Comparison of ENCODE assay signal across 9 mouse cellular contexts in genomic region chr7:79211287-79211976, GRCm38 (mm10).
A peak's percentile ranks its signal among the peaks of the same experiment; 100 is the strongest.
DNase-seq lines count a peak whose midpoint lies in the region; ATAC-seq and TF ChIP-seq lines count a peak whose summit lies in the region.
"Had no signal": no experiment of that assay in that cellular context is flagged by ENCODE, and none has a peak within 500 bp of the region (broad histone marks: within the 10 kb centered on the region; RNA-seq: fewer than 3 reads in every experiment).

No protein-coding gene starts in this region.

- no peak overlapping the region for H3K27ac ChIP-seq in CH12.LX (ENCODE audit: insufficient read depth, low read depth)
- no peak overlapping the region for H3K27ac ChIP-seq in liver, embryonic 15.5 days (replicated peaks)
- H3K27ac ChIP-seq: neural tube, embryonic 12.5 days had no signal

- peaks cover 0 to 4% of the 10 kb centered on the region in 2 experiments; a peak in 2 of 4 replicates for H3K4me1 ChIP-seq in CH12.LX (ENCODE audit: control insufficient read depth in 1 of 2, insufficient read depth in 2 of 2)
- H3K4me1 ChIP-seq in liver, embryonic 15.5 days (replicated peaks): peaks cover 10% of the 10 kb centered on the region; the same call in 1 of the 2 replicates
- H3K4me1 ChIP-seq: neural tube, embryonic 12.5 days had no signal

- TF ChIP-seq CTCF in CH12.LX (conservative IDR thresholded peaks at IDR 0.05 in 1 of 2, IDR thresholded peaks at IDR 0.05 in 1 of 2; ENCODE audit: low read depth in 2 of 2, low read length in 2 of 2): no peak

- peak; percentile 52 for ATAC-seq in liver, embryonic 15.5 days (ENCODE audit: insufficient read depth)

- WGBS in liver, embryonic 15.5 days (ENCODE audit: insufficient replicate concordance): 8% methylated on average over 9 of the region's 9 CpGs

- no peak for TF ChIP-seq EP300 in CH12.LX (IDR thresholded peaks at IDR 0.05; ENCODE audit: low read length)

- H3K79me2 ChIP-seq in CH12.LX (replicated peaks; ENCODE audit: control insufficient read depth, extremely low read depth, insufficient read depth, poor library complexity, severe bottlenecking): no peaks in the 10 kb centered on the region

- no peak for TF ChIP-seq POLR2A in CH12.LX (IDR thresholded peaks at IDR 0.05; ENCODE audit: low read depth, low read length)

- dilution Hi-C loops in CH12.LX (cut with MboI; ENCODE audit: extremely low pct_ligation_motif_present, extremely low pct_unique_long_range_greater_than_20kb, low sequenced_read_pairs): no loop called here

- DNase-seq in adrenal gland, postnatal 14 days: peak; percentile 68
- no peak for DNase-seq in adrenal gland, postnatal 25 days
- peak; percentile 15 for DNase-seq in CH12.LX (ENCODE audit: extremely low read depth)
- DNase-seq in heart, postnatal 4 days: peak; percentile 27
- no peak for DNase-seq in left cerebral cortex, adult 18-20 months (ENCODE audit: low spot score in 2 of 2)
- DNase-seq in left cerebral cortex, adult 9 months (ENCODE audit: low spot score in 2 of 2): no peak
- DNase-seq in spleen, postnatal 4 days (ENCODE audit: low spot score in 2 of 2): no peak

- H3K27me3 ChIP-seq in CH12.LX (replicated peaks): peaks cover 31% of the 10 kb centered on the region
- peaks cover 16% of the 10 kb centered on the region for H3K27me3 ChIP-seq in liver, embryonic 15.5 days
- H3K27me3 ChIP-seq: neural tube, embryonic 12.5 days had no signal

- no peak overlapping the region for H3K9ac ChIP-seq in CH12.LX (ENCODE audit: insufficient read depth, low read depth)
- H3K9ac ChIP-seq in liver, embryonic 15.5 days: no peak overlapping the region
- H3K9ac ChIP-seq: neural tube, embryonic 12.5 days had no signal

- no peaks in the 10 kb centered on the region for H3K36me3 ChIP-seq in CH12.LX (replicated peaks in 1 of 2; ENCODE audit: control insufficient read depth in 1 of 2, insufficient read depth in 1 of 2, low read length in 1 of 2)
- H3K36me3 ChIP-seq in liver, embryonic 15.5 days (replicated peaks): no peaks in the 10 kb centered on the region
- H3K36me3 ChIP-seq: neural tube, embryonic 12.5 days had no signal

- in situ Hi-C loops in CH12.LX (cut with MboI; ENCODE audit: low pct_ligation_motif_present, low pct_unique_long_range_greater_than_20kb, low sequenced_read_pairs): no loop called here

- peaks cover 6% of the 10 kb centered on the region for H3K9me3 ChIP-seq in CH12.LX (replicated peaks; ENCODE audit: low read length)
- no peaks in the 10 kb centered on the region for H3K9me3 ChIP-seq in liver, embryonic 15.5 days (replicated peaks)
- H3K9me3 ChIP-seq: neural tube, embryonic 12.5 days had no signal

- H3K4me3 ChIP-seq in CH12.LX (replicated peaks in 1 of 3; ENCODE audit: low read depth in 2 of 3, low read length in 2 of 3, poor library complexity in 1 of 3): no peak overlapping the region
- H3K4me3 ChIP-seq in liver, embryonic 15.5 days (replicated peaks): no peak overlapping the region
- H3K4me3 ChIP-seq: neural tube, embryonic 12.5 days had no signal

- H3K4me2 ChIP-seq in CH12.LX (ENCODE audit: insufficient read depth, low read depth, poor library complexity, severe bottlenecking): peak overlapping the region; percentile 76
- H3K4me2 ChIP-seq in liver, embryonic 15.5 days: peak overlapping the region; percentile 13; the same call in 1 of the 2 replicates
- H3K4me2 ChIP-seq: neural tube, embryonic 12.5 days had no signal

- TF ChIP-seq RAD21 in CH12.LX (IDR thresholded peaks at IDR 0.05; ENCODE audit: low read depth, low read length): no peak

TF ChIP-seq in CH12.LX, 34 proteins besides CTCF, POLR2A, EP300 and RAD21:
- TF ChIP-seq UBTF (IDR thresholded peaks at IDR 0.05; ENCODE audit: low read depth, low read length): no peak
- TF ChIP-seq JUN (IDR thresholded peaks at IDR 0.05; ENCODE audit: insufficient read depth, low read depth, low read length): no peak
- TF ChIP-seq ZC3H11A (IDR thresholded peaks at IDR 0.05; ENCODE audit: low read depth, low read length): no peak
- no peak for TF ChIP-seq ETS1 (conservative IDR thresholded peaks at IDR 0.05; ENCODE audit: low read depth, low read length)
- TF ChIP-seq KAT2A (IDR thresholded peaks at IDR 0.05; ENCODE audit: insufficient replicate concordance, low read length): no peak
- no peak for TF ChIP-seq SMC3 (IDR thresholded peaks at IDR 0.05; ENCODE audit: low read depth, low read length)
- TF ChIP-seq ZNF384 (IDR thresholded peaks at IDR 0.05; ENCODE audit: low read depth, low read length): no peak
- no peak for TF ChIP-seq POLR2AphosphoS2 (IDR thresholded peaks at IDR 0.05; ENCODE audit: low read depth, low read length)
- no peak for TF ChIP-seq BHLHE40 (IDR thresholded peaks at IDR 0.05; ENCODE audit: low read depth, low read length)
- no peak for TF ChIP-seq MAZ (IDR thresholded peaks at IDR 0.05; ENCODE audit: low read depth, low read length)
- TF ChIP-seq CHD1 (IDR thresholded peaks at IDR 0.05; ENCODE audit: low read depth, low read length): no peak
- TF ChIP-seq TCF12 (IDR thresholded peaks at IDR 0.05; ENCODE audit: low read depth, low read length): no peak
- no peak for TF ChIP-seq JUND (conservative IDR thresholded peaks at IDR 0.05; ENCODE audit: low read depth, low read length)
- no peak for TF ChIP-seq TBP (conservative IDR thresholded peaks at IDR 0.05; ENCODE audit: low read depth, low read length)
- TF ChIP-seq SIN3A (IDR thresholded peaks at IDR 0.05; ENCODE audit: low read length): no peak
- TF ChIP-seq NELFE (IDR thresholded peaks at IDR 0.05; ENCODE audit: low read depth, low read length): no peak
- no peak for TF ChIP-seq PAX5 (IDR thresholded peaks at IDR 0.05; ENCODE audit: low read length)
- TF ChIP-seq MAX (IDR thresholded peaks at IDR 0.05; ENCODE audit: low read length): no peak

Comparison
In these comparisons a context has a peak if more than half of its experiments do, and no peak if none do; other contexts are left out.
1. DNase-seq: peak in adrenal gland, postnatal 14 days (single experiment), CH12.LX (single experiment) and heart, postnatal 4 days (single experiment); none in adrenal gland, postnatal 25 days (single experiment), left cerebral cortex, adult 18-20 months (0 of 2), left cerebral cortex, adult 9 months (0 of 2) and spleen, postnatal 4 days (0 of 2).